Mouse (Mus musculus) monocyte, adult 5-6 weeks (primary cell): Measurements from ENCODE around the gene Lrmda. TPM values are rescaled to one million over a fixed set of nuclear protein-coding genes. Genes with fewer than 3 reads are reported as not detected.

Source experiments
- ATAC-seq: fragments of 153-309, 156-312 bp; replicated peaks from 2 replicates; pipeline ENCODE4 v1.8.0; 2017; ENCODE audit warnings: mild to moderate bottlenecking; ENCODE audit not compliant: low TSS enrichment, insufficient number of reproducible peaks, severe bottlenecking, poor library complexity, low FRiP score
- total RNA-seq: library from RNA; stranded (forward); fragments of 200-1000, 200-491, 200-594 nt; gene quantifications from 3 replicates; pipeline ENCODE4 v1.2.3, GENCODE M21; 2017

The Lrmda gene
- total RNA-seq, 1 experiment from 2014 or later = 6.4 TPM

- no peak for ATAC-seq
These were observed 921.1 kb downstream of the Lrmda start for GRCm38 (mm10) chr14:22940576-22940975.

GRCm38 (mm10) chr14:22942569-22942968 is 923.1 kb downstream of the Lrmda start:
- no peak for ATAC-seq

- ATAC-seq = no peak
These were observed 930.0 kb downstream of the Lrmda start for GRCm38 (mm10) chr14:22949466-22949865.

GRCm38 (mm10) chr14:22952981-22953380 is 933.5 kb downstream of the Lrmda start:
- ATAC-seq = no peak

GRCm38 (mm10) chr14:22960166-22960565 is 940.7 kb downstream of the Lrmda start:
- ATAC-seq = no peak

- ATAC-seq = no peak
These were observed 945.5 kb downstream of the Lrmda start for GRCm38 (mm10) chr14:22964796-22965660.

GRCm38 (mm10) chr14:22968705-22969104 is 949.2 kb downstream of the Lrmda start:
- no peak for ATAC-seq

- no peak for ATAC-seq
These were observed 967.2 kb downstream of the Lrmda start for GRCm38 (mm10) chr14:22986736-22987135.

GRCm38 (mm10) chr14:22988090-22988669 is 968.7 kb downstream of the Lrmda start:
- no peak for ATAC-seq

- no peak for ATAC-seq
These were observed 975.8 kb downstream of the Lrmda start for GRCm38 (mm10) chr14:22995184-22995935.

- ATAC-seq = no peak
These were observed 979.4 kb downstream of the Lrmda start for GRCm38 (mm10) chr14:22998906-22999305.

- no peak for ATAC-seq
These were observed 992.5 kb downstream of the Lrmda start for GRCm38 (mm10) chr14:23011989-23012388.

GRCm38 (mm10) chr14:23014747-23015286 is 995.3 kb downstream of the Lrmda start:
- ATAC-seq = no peak

- no peak for ATAC-seq
These were observed 996.0 kb downstream of the Lrmda start for GRCm38 (mm10) chr14:23015321-23016067.

GRCm38 (mm10) chr14:23016068-23016611 is 996.6 kb downstream of the Lrmda start:
- ATAC-seq = no peak

GRCm38 (mm10) chr14:23041002-23041401 is 1021.5 kb downstream of the Lrmda start:
- no peak for ATAC-seq

GRCm38 (mm10) chr14:23045322-23045721 is 1025.8 kb downstream of the Lrmda start:
- ATAC-seq = no peak

- ATAC-seq = no peak
These were observed 1026.8 kb downstream of the Lrmda start for GRCm38 (mm10) chr14:23046330-23046729.
